Mouse (Mus musculus) heart, postnatal 0 days (tissue): ENCODE data around the gene Abhd17c.

Experiments
- CTCF ChIP-seq: IDR thresholded peaks from 2 replicates; pipeline ENCODE4 v1.5.1; 2016; ENCODE audit warnings: antibody characterized with exemption, control low read depth, low read depth
- EP300 ChIP-seq: IDR thresholded peaks from 2 replicates; pipeline ENCODE4 v1.6.1; 2016; ENCODE audit warnings: antibody characterized with exemption, low read depth

GRCm38 (mm10) chr7:84135799-84136700, 15.6 kb downstream of the Abhd17c start:
- no peak for TF ChIP-seq CTCF
- no peak for TF ChIP-seq EP300
